Mouse (Mus musculus) small intestine, adult 2 months (tissue): ENCODE data around the gene Spag9.

Experiments used
- CTCF ChIP-seq: fragments of 200-500 bp; IDR thresholded peaks from 2 replicates; pipeline ENCODE4 v1.5.1; 2012; ENCODE audit warnings: low read depth, mild to moderate bottlenecking, control low read depth, inconsistent platforms, low read length, moderate library complexity, mixed read lengths; ENCODE audit not compliant: insufficient replicate concordance, insufficient read length; ENCODE audit errors: extremely low read depth
- POLR2A ChIP-seq: fragments of 200-500 bp; IDR thresholded peaks from 2 replicates; pipeline ENCODE4 v1.6.1; 2012; ENCODE audit warnings: low read depth, mild to moderate bottlenecking, control low read depth, inconsistent platforms, low read length, moderate library complexity

GRCm38 (mm10) chr11:93957746-93958145 is 38.1 kb upstream of the Spag9 start:
- TF ChIP-seq POLR2A: no peak
- no peak for TF ChIP-seq CTCF
